Mouse (Mus musculus): ENCODE measurements around the gene Anapc15-ps. TPM values are rescaled to one million over a fixed set of nuclear protein-coding genes. Genes with fewer than 3 reads are reported as not detected.

Anapc15-ps gene
- polyA plus RNA-seq, 1 experiment from 2014 or later = not detected

- Histone ChIP-seq H3K4me2 (ENCODE audit: low read depth, low read length, severe bottlenecking) (no peak overlapping the region), H3K4me1 (replicated peaks; ENCODE audit: control insufficient read depth, insufficient read depth, low read length) (no peaks in the 10 kb centered on the region), H3K9me3 (ENCODE audit: control insufficient read depth, low read length) (no peaks in the 10 kb centered on the region), H3K27ac (ENCODE audit: low read depth, low read length) (no peak overlapping the region), H3K27me3 (ENCODE audit: control insufficient read depth, insufficient read depth, low read length) (no peaks in the 10 kb centered on the region), H3K36me3 (ENCODE audit: control insufficient read depth, insufficient read depth, low read length) (no peaks in the 10 kb centered on the region), H3K4me3 (ENCODE audit: low read depth, low read length) (no peak overlapping the region), H3K9ac (ENCODE audit: low read length) (no peak overlapping the region)
- DNase-seq (ENCODE audit: low spot score) = no peak
- WGBS = 84% methylated on average over 4 of the region's 4 CpGs
- no peak for ATAC-seq (replicated peaks; ENCODE audit: low FRiP score)
Observed at GRCm38 (mm10) chr10:95686041-95686440, 12.8 kb upstream of the Anapc15-ps start.

DNA sequence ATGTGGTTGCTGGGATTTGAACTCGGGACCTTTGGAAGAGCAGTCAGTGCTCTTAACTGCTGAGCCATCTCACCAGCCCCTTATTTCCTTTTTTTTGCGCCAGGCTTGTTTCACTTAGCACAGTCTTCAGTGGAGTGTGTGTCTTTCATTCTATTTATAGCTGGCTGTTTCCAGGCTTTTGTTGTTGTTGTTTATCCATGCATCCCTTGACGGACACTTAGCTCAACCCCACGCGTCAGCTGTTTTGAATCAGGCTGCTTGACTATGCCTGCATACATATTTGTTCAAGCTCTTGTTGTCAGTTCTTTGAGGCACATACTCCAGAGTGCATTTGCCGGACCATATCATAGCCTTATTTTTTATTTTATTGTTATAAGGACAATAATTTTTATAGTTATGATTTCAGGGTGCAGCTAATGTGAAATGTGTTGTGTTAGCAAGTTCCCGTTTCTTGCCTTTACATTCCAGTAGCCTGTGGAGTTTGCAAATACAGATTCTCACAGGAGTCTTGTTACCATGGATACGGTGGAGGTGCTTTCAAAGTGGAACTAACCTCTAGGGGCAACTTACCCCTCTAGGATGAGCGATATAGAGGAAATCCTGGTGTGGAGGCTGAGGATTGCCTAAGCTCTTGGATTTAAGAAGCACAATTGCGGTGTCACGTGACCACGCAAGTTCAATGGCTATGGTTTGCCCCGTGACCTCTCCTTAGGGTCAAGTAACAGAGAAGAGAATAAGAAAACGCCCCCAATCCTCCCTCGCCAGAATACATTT, 11.7 kb upstream of the Anapc15-ps start:
- peak; percentile 84 for ATAC-seq (replicated peaks; ENCODE audit: low FRiP score)
- no peaks in the 10 kb centered on the region for H3K9me3 ChIP-seq (ENCODE audit: control insufficient read depth, low read length)
- no peaks in the 10 kb centered on the region for H3K27me3 ChIP-seq (ENCODE audit: control insufficient read depth, insufficient read depth, low read length)
- DNase-seq (ENCODE audit: low spot score) = no peak
- H3K27ac ChIP-seq (ENCODE audit: low read depth, low read length) = no peak overlapping the region
- H3K4me1 ChIP-seq (replicated peaks; ENCODE audit: control insufficient read depth, insufficient read depth, low read length) = no peaks in the 10 kb centered on the region
- no peak overlapping the region for H3K4me3 ChIP-seq (ENCODE audit: low read depth, low read length)
- no peak overlapping the region for H3K9ac ChIP-seq (ENCODE audit: low read length)
- WGBS = 31% methylated on average over 15 of the region's 15 CpGs
- H3K4me2 ChIP-seq (ENCODE audit: low read depth, low read length, severe bottlenecking) = no peak overlapping the region
- H3K36me3 ChIP-seq (ENCODE audit: control insufficient read depth, insufficient read depth, low read length) = no peaks in the 10 kb centered on the region

DNA sequence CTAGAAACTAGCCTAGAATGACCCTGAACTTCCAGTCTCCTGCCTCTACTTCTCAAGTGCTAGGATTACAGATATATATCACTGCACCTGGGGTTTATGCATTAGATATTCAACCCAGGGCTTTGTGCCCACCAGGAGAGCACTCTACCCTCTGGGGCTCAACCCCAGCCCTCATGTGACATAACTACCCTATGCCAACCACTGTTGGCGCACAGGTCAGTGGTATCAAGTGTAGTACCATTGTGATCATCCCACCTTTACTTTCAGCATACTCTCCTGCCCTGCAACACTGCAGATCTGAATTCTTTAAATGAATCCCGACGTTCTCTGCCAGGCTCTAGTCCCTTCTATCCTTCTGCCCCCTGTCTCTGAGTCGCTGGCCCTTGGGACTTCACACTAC, 11.0 kb upstream of the Anapc15-ps start:
- no peak overlapping the region for H3K4me2 ChIP-seq (ENCODE audit: low read depth, low read length, severe bottlenecking)
- H3K27ac ChIP-seq (ENCODE audit: low read depth, low read length) = no peak overlapping the region
- H3K4me1 ChIP-seq (replicated peaks; ENCODE audit: control insufficient read depth, insufficient read depth, low read length) = no peaks in the 10 kb centered on the region
- H3K9ac ChIP-seq (ENCODE audit: low read length) = no peak overlapping the region
- H3K9me3 ChIP-seq (ENCODE audit: control insufficient read depth, low read length) = no peaks in the 10 kb centered on the region
- no peak overlapping the region for H3K4me3 ChIP-seq (ENCODE audit: low read depth, low read length)
- 92% methylated on average over 4 of the region's 4 CpGs for WGBS
- ATAC-seq (replicated peaks; ENCODE audit: low FRiP score) (no peak), DNase-seq (ENCODE audit: low spot score) (no peak)
- H3K36me3 ChIP-seq (ENCODE audit: control insufficient read depth, insufficient read depth, low read length) = no peaks in the 10 kb centered on the region
- H3K27me3 ChIP-seq (ENCODE audit: control insufficient read depth, insufficient read depth, low read length) = no peaks in the 10 kb centered on the region

- H3K4me1 ChIP-seq (replicated peaks; ENCODE audit: control insufficient read depth, insufficient read depth, low read length) = no peaks in the 10 kb centered on the region
- WGBS = 95% methylated on average over 3 of the region's 3 CpGs
- no peaks in the 10 kb centered on the region for H3K9me3 ChIP-seq (ENCODE audit: control insufficient read depth, low read length)
- H3K36me3 ChIP-seq (ENCODE audit: control insufficient read depth, insufficient read depth, low read length) = no peaks in the 10 kb centered on the region
- H3K4me2 ChIP-seq (ENCODE audit: low read depth, low read length, severe bottlenecking) = no peak overlapping the region
- no peak for DNase-seq (ENCODE audit: low spot score)
- no peak overlapping the region for H3K27ac ChIP-seq (ENCODE audit: low read depth, low read length)
- no peak for ATAC-seq (replicated peaks; ENCODE audit: low FRiP score)
- H3K27me3 ChIP-seq (ENCODE audit: control insufficient read depth, insufficient read depth, low read length) = no peaks in the 10 kb centered on the region
- no peak overlapping the region for H3K4me3 ChIP-seq (ENCODE audit: low read depth, low read length)
- H3K9ac ChIP-seq (ENCODE audit: low read length) = no peak overlapping the region
Observed at GRCm38 (mm10) chr10:95683735-95684134, 10.5 kb upstream of the Anapc15-ps start.

DNA sequence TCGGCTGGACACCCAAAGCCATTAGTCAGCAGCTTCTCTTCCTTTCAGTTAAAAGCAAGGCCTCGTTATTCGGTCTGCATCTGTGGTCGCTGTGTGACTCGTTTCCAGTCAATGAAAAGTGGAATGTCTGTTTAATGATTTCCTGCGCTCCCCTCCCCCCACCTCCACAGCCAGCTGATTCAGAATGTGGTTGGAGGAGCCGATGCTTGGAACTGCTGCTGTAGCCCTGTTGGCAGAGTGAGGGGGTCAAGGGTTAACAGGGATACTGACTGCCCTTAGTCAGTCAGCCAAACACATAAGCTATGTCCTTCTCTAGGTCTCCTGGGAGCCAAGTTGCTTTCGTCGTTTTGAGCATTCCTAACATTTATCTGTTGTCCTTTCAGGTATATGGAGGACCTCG, 9.7 kb upstream of the Anapc15-ps start:
- Histone ChIP-seq H3K4me2 (ENCODE audit: low read depth, low read length, severe bottlenecking) (no peak overlapping the region), H3K27me3 (ENCODE audit: control insufficient read depth, insufficient read depth, low read length) (no peaks in the 10 kb centered on the region), H3K9ac (ENCODE audit: low read length) (no peak overlapping the region), H3K9me3 (ENCODE audit: control insufficient read depth, low read length) (no peaks in the 10 kb centered on the region), H3K4me3 (ENCODE audit: low read depth, low read length) (no peak overlapping the region), H3K36me3 (ENCODE audit: control insufficient read depth, insufficient read depth, low read length) (no peaks in the 10 kb centered on the region), H3K27ac (ENCODE audit: low read depth, low read length) (no peak overlapping the region), H3K4me1 (replicated peaks; ENCODE audit: control insufficient read depth, insufficient read depth, low read length) (no peaks in the 10 kb centered on the region)
- DNase-seq (ENCODE audit: low spot score) (no peak), ATAC-seq (replicated peaks; ENCODE audit: low FRiP score) (no peak)
- 80% methylated on average over 10 of the region's 10 CpGs for WGBS

DNA sequence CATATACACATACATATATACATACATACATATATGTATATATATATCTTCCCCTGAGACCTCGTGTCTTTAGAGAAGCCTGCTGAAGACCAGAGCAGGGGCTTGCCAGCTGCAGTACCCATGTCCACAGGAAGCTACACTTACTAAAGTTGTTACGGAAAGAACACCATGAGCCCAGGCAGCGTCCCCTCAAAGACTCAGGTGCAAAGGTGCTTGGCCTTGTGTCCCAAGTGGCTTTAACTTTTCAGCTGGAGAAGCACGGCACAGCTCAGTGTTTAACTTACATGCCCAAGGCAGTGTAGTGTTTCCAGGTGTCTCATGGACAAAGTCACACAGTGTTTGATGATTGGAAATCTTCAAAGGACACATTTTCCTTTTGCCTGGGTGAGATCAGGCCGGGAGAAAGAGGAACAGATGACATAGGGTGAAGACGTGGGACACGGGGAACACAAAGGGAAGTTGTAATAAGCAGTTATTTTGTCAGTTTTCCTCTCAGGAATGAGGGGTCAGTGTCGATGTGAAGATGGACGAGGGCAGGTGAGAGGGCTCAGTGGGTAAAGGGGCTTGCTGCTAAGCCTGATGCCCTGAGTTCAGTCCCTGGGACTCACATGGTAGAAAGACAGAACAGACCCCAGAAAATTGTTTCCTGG, 9.0 kb upstream of the Anapc15-ps start:
- Histone ChIP-seq H3K27me3 (ENCODE audit: control insufficient read depth, insufficient read depth, low read length) (no peaks in the 10 kb centered on the region), H3K4me1 (replicated peaks; ENCODE audit: control insufficient read depth, insufficient read depth, low read length) (no peaks in the 10 kb centered on the region), H3K9me3 (ENCODE audit: control insufficient read depth, low read length) (no peaks in the 10 kb centered on the region), H3K36me3 (ENCODE audit: control insufficient read depth, insufficient read depth, low read length) (no peaks in the 10 kb centered on the region), H3K9ac (ENCODE audit: low read length) (no peak overlapping the region), H3K4me3 (ENCODE audit: low read depth, low read length) (no peak overlapping the region), H3K27ac (ENCODE audit: low read depth, low read length) (no peak overlapping the region), H3K4me2 (ENCODE audit: low read depth, low read length, severe bottlenecking) (no peak overlapping the region)
- 93% methylated on average over 9 of the region's 9 CpGs for WGBS
- DNase-seq (ENCODE audit: low spot score) (no peak), ATAC-seq (replicated peaks; ENCODE audit: low FRiP score) (no peak)

GRCm38 (mm10) chr10:95681481-95681880, 8.2 kb upstream of the Anapc15-ps start:
- WGBS = 86% methylated on average over 4 of the region's 4 CpGs
- no peaks in the 10 kb centered on the region for H3K27me3 ChIP-seq (ENCODE audit: control insufficient read depth, insufficient read depth, low read length)
- H3K9ac ChIP-seq (ENCODE audit: low read length) = no peak overlapping the region
- H3K4me2 ChIP-seq (ENCODE audit: low read depth, low read length, severe bottlenecking) = no peak overlapping the region
- DNase-seq (ENCODE audit: low spot score) (no peak), ATAC-seq (replicated peaks; ENCODE audit: low FRiP score) (no peak)
- H3K4me3 ChIP-seq (ENCODE audit: low read depth, low read length) = no peak overlapping the region
- no peaks in the 10 kb centered on the region for H3K9me3 ChIP-seq (ENCODE audit: control insufficient read depth, low read length)
- H3K4me1 ChIP-seq (replicated peaks; ENCODE audit: control insufficient read depth, insufficient read depth, low read length) = no peaks in the 10 kb centered on the region
- no peak overlapping the region for H3K27ac ChIP-seq (ENCODE audit: low read depth, low read length)
- H3K36me3 ChIP-seq (ENCODE audit: control insufficient read depth, insufficient read depth, low read length) = no peaks in the 10 kb centered on the region

GRCm38 (mm10) chr10:95681058-95681440, 7.8 kb upstream of the Anapc15-ps start:
- DNase-seq (ENCODE audit: low spot score) (no peak), ATAC-seq (replicated peaks; ENCODE audit: low FRiP score) (no peak)
- 46% methylated on average over 7 of the region's 7 CpGs for WGBS
- no peaks in the 10 kb centered on the region for H3K36me3 ChIP-seq (ENCODE audit: control insufficient read depth, insufficient read depth, low read length)
- H3K4me3 ChIP-seq (ENCODE audit: low read depth, low read length) = peak overlapping the region; percentile 5; the same call in 1 of the 2 replicates
- no peaks in the 10 kb centered on the region for H3K27me3 ChIP-seq (ENCODE audit: control insufficient read depth, insufficient read depth, low read length)
- peak overlapping the region; percentile 37 for H3K4me2 ChIP-seq (ENCODE audit: low read depth, low read length, severe bottlenecking)
- H3K9ac ChIP-seq (ENCODE audit: low read length) = no peak overlapping the region
- H3K9me3 ChIP-seq (ENCODE audit: control insufficient read depth, low read length) = no peaks in the 10 kb centered on the region
- no peak overlapping the region for H3K27ac ChIP-seq (ENCODE audit: low read depth, low read length)
- no peaks in the 10 kb centered on the region for H3K4me1 ChIP-seq (replicated peaks; ENCODE audit: control insufficient read depth, insufficient read depth, low read length)
